Mouse (Mus musculus): ENCODE measurements around the gene Tmem135. TPM values are rescaled to one million over a fixed set of nuclear protein-coding genes. Genes with fewer than 3 reads are reported as not detected.

Gene Tmem135
- polyA plus RNA-seq, 1 experiment, result 189 TPM

DNA sequence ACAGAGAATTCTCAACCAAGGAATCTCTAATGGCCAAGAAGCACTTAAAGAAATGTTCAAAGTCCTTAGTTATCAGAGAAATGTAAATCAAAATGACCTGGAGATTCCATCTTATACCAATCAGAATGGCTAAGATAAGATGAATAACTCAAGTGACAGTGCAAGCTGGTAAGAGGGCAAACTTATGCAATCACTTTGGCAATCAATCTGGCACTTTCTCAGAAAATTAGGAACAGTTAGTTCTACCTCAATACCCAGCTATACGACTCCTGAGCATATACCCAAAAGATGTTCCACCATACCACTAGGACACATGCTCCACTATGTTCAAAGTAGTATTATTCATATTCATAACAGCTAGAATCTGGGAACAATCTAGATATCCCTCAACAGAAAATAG is 74.1 kb downstream of the Tmem135 start:
- TF ChIP-seq GATA1 (IDR thresholded peaks at IDR 0.05; ENCODE audit: low read length), result no peak

DNA sequence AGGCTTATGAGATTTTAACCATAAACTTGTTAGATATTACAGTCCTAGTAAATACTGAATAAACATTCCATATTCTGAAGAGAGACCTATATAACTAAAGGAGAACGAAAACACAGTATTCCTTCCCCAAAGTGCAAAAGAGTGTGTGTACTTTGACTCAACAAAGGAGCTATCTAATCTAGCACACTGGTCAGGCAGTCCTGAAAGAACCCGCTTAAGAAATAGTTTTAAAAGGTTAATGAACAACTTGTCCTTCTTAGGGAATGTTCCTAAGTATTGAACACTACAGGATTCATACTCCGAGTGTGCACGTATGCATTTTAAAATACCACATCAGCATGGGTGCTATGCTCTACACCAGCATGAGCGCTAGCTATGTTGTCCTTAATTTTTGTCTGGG is 76.3 kb downstream of the Tmem135 start:
- no peak for TF ChIP-seq GATA1 (IDR thresholded peaks at IDR 0.05; ENCODE audit: low read length)

GRCm38 (mm10) chr7:89326761-89327160 is 77.3 kb downstream of the Tmem135 start:
- TF ChIP-seq GATA1 (IDR thresholded peaks at IDR 0.05; ENCODE audit: low read length), result no peak

DNA sequence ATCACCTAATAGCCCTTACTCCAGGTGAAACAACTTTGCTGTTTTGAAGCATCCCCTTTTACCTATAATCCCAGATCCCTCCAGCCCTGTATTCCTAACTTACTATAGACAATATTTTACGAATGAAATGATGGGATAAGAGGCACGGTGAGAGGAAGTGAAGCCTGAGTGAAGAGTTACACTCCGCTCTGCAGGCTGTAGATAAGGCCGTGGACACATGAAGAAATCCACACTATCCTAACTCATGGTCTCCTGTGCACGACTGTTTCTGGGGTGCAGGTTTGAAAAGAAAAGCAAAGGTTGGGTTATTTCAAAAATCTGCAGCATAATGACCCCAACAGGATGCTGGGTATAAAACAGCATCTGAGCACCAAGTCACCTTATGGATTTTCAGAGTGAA is 77.8 kb downstream of the Tmem135 start:
- TF ChIP-seq GATA1 (IDR thresholded peaks at IDR 0.05; ENCODE audit: low read length), result peak; percentile 16

GRCm38 (mm10) chr7:89319351-89319750 is 84.7 kb downstream of the Tmem135 start:
- no peak for TF ChIP-seq GATA1 (IDR thresholded peaks at IDR 0.05; ENCODE audit: low read length)

- no peak for TF ChIP-seq GATA1 (IDR thresholded peaks at IDR 0.05; ENCODE audit: low read length)
Measured at GRCm38 (mm10) chr7:89316112-89316511, 87.9 kb downstream of the Tmem135 start.

DNA sequence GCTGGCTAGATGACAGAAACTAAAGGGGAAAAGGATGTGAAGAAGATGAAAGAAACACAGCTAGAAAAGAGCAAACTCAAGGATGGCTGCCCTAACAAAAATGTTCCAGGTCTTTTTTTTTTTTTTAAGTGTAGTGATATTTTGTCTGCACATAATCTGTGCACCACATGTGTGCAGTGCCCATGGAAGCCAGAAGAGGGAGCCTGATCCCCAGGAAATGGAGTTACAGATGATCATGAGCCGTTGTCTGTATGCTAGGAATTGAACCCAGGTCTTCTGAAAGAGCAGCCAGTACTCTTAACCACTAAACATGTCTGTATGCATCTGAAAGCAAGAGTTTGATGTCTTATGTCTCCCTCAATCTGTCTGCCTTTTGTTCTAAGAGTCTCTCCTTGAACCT is 92.5 kb downstream of the Tmem135 start:
- TF ChIP-seq GATA1 (IDR thresholded peaks at IDR 0.05; ENCODE audit: low read length), result no peak

DNA sequence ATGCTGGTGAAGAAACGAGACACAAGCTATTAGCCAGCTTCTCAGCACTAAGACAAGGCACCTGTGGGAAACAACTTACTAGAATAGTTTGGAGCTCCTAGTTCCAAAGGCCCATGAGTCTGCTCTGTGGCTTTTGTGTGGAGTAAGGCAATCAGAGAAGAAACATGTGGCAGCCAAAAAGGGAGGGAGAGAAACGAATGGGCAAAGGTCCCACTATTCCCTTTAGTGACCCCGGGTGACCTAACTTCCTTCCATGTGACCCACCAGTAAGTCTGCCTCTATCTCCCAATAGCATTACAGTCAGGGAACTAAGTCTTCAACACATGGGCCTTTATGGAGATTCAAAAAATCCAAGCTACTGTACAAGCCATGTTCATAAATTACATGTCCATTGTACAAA is 95.1 kb downstream of the Tmem135 start:
- no peak for TF ChIP-seq GATA1 (IDR thresholded peaks at IDR 0.05; ENCODE audit: low read length)

GRCm38 (mm10) chr7:89308238-89308637 is 95.8 kb downstream of the Tmem135 start:
- peak; percentile 37 for TF ChIP-seq GATA1 (IDR thresholded peaks at IDR 0.05; ENCODE audit: low read length)

DNA sequence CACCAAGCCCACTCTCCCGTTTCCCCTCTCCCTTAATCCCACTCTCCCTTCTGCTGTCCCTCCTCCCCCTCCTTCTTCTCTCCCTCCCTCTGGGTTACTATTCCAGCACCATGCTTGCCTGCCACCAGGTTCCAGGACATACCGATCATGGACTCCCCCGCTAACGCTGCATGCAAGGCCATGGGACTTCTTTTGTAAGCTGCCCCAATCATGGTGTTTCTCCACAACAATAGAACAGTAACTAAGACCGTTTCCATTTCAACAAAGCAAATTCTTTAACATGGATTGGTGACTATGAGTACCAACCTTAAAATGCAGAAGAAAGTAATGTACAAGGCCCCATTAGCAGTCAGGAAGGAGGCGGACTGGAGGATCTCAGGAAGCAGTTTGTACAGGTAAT is 97.2 kb downstream of the Tmem135 start:
- TF ChIP-seq GATA1 (IDR thresholded peaks at IDR 0.05; ENCODE audit: low read length), result no peak

DNA sequence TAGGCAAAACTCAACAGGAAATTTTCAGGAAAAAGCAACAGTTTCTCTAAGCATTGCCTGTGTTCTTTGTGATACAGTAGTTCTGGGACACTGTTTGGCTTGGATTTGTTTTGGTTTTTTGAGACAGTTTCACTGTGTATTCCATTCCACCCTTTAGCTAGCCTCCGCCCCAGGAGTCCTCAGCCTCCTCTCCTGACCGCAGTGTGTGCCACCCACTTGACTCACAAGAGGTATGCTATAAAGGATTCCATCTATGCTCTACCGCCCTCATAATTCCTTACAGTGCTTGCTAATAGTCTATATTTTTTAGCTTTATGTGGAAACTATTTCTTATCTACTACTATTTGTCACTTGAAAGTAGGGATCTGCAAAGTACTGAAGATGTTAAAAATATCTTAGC is 99.1 kb downstream of the Tmem135 start:
- no peak for TF ChIP-seq GATA1 (IDR thresholded peaks at IDR 0.05; ENCODE audit: low read length)

- TF ChIP-seq GATA1 (IDR thresholded peaks at IDR 0.05; ENCODE audit: low read length), result no peak
Measured at GRCm38 (mm10) chr7:89303765-89304164, 100.3 kb downstream of the Tmem135 start.

- TF ChIP-seq GATA1 (IDR thresholded peaks at IDR 0.05; ENCODE audit: low read length), result no peak
Measured at GRCm38 (mm10) chr7:89298911-89299458, 105.0 kb downstream of the Tmem135 start.

GRCm38 (mm10) chr7:89296941-89297340 is 107.1 kb downstream of the Tmem135 start:
- no peak for TF ChIP-seq GATA1 (IDR thresholded peaks at IDR 0.05; ENCODE audit: low read length)

DNA sequence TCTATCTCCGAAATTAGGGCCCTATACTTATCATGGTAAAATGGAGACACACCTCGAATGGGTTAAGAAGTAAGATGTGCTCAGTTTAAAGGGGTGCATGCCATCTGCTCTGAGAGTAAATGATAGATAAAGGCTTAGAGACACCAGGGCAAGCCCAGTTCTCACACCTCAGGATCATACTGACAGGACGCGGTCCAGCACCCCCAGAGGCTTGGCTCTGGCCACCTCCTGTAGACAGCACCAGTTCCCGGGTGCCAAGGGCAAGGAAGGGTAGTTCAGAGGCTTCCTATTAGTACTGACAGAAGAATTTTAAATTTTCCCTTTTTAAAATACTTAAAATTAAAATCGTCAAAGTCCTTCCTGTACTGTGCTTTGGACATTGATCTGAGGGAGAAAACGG is 121.4 kb downstream of the Tmem135 start:
- no peak for TF ChIP-seq GATA1 (IDR thresholded peaks at IDR 0.05; ENCODE audit: low read length)

DNA sequence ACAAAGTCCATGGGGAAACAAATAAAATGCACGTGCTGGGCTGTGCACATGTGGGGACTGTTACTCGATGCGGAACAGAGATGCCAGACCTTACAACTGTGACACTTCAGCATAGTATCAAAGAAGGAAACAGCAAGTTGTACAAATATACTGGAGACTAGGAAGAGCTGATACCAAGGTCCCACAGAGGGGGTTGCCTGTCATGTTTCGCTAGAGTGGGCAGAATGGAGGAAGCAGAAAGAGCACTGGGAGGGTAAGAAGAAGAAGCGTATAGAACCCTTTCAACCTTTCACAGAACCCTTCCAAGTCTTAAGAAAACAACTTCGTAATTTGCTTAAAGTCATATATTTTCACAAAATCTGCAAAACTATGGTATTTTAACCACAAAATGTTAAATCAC is 134.2 kb downstream of the Tmem135 start:
- no peak for TF ChIP-seq GATA1 (IDR thresholded peaks at IDR 0.05; ENCODE audit: low read length)

- TF ChIP-seq GATA1 (IDR thresholded peaks at IDR 0.05; ENCODE audit: low read length), result no peak
Measured at GRCm38 (mm10) chr7:89267542-89267941, 136.5 kb downstream of the Tmem135 start.
